Mouse (Mus musculus): ENCODE data around the gene Pdzd2. TPM values are rescaled to one million over a fixed set of nuclear protein-coding genes. Genes with fewer than 3 reads are reported as not detected.

Pdzd2 gene
- polyA plus RNA-seq, 1 experiment from 2014 or later: 4.7 TPM

DNA sequence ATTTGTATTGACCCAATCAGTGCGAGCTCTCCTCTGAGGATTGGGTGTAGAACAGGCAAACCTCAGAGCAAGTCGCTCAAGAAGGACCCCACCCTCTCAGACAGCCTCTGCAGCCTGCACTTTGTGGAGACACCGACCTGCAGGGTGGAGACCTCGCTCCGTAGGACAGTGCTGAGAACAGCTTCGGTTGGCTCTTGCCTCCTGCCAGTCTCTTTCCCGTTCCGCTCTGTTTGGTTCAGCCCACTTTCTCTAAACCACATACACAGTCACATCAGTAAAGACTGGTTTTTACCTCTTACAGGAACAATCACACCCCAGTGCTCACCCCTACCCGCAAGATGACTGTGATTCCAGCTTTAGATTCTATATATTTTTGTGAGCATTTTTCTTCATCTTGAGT, 133.4 kb downstream of the Pdzd2 start:
- H3K27me3 ChIP-seq (ENCODE audit: poor library complexity, severe bottlenecking): no peaks in the 10 kb centered on the region
- H3K27ac ChIP-seq: no peak overlapping the region
- DNase-seq (ENCODE audit: extremely low spot score, low spot score): no peak
- 78% methylated on average over 9 of the region's 9 CpGs for WGBS
- H3K36me3 ChIP-seq (replicated peaks): no peaks in the 10 kb centered on the region
- peaks cover 5% of the 10 kb centered on the region; the same call in 1 of the 2 replicates for H3K9me3 ChIP-seq
- H3K4me1 ChIP-seq: 0 out of 2 replicates have a peak, but pooled peaks cover under 1% of the 10 kb centered on the region
- H3K4me3 ChIP-seq: no peak overlapping the region

DNA sequence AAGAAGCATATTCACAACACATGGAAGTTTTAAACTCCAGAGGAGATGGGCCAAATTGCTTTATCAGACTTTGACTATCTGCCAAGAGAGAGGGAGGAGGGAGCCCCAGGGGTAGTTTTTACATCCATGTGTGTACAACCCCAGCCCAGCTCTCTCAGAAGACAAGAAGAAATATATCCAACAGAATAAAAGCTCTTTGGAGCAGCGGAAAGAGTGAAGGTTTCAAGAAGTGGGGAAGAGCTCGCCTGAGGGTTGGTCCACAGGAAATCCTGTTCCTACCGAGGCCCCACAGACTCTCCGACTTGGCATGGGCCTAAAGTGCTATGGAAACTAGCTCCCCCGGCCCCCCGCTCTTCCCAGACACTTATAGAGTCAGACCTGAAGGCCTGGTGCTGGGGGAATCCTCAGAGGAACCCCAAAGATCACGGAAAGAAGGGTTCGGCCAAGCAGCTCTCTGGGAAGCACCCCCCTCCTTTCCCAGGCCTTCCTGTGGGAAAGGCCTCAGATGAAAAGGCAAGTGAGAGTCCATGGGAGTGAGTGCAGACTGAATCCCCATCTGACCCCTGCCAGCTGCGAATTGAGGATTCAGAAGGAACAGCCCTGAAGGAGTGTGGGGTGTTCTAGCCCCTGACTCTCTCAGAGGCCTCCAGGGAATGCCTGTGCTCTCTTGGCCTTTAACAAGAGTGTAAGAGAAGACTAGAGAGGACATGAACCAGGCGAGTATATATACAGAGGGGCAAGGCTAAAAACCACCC, 134.3 kb downstream of the Pdzd2 start:
- Histone ChIP-seq H3K4me3 (no peak overlapping the region), H3K27ac (no peak overlapping the region), H3K27me3 (ENCODE audit: poor library complexity, severe bottlenecking) (no peaks in the 10 kb centered on the region), H3K4me1 (0 out of 2 replicates have a peak, but pooled peaks cover 5% of the 10 kb centered on the region), H3K36me3 (replicated peaks) (no peaks in the 10 kb centered on the region), H3K9me3 (peaks cover 5% of the 10 kb centered on the region; the same call in 1 of the 2 replicates)
- DNase-seq (ENCODE audit: extremely low spot score, low spot score): no peak
- 84% methylated on average over 10 of the region's 10 CpGs for WGBS

DNA sequence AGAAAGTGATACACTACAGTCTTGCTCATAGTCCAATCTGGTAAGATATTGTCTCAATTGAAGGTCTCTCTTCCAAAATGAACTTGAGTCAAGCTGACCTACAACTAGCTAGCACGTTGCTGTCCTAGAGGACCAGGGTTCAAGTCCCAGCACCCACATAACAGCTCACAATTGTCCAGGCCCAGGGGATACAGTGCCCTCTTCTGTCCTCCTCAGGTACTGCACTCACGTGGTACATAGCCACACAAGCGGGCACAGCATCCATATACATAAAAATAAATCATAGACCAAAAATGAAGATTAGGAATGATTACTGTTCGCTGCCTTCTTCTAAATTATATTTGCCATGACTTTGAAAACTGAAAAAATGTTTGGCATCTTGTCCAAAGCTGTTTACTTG, 136.1 kb downstream of the Pdzd2 start:
- no peak overlapping the region for H3K4me3 ChIP-seq
- DNase-seq (ENCODE audit: extremely low spot score, low spot score): no peak
- WGBS: 95% methylated on average over 4 of the region's 4 CpGs
- H3K36me3 ChIP-seq (replicated peaks): no peaks in the 10 kb centered on the region
- H3K4me1 ChIP-seq: 0 out of 2 replicates have a peak, but pooled peaks cover 5% of the 10 kb centered on the region
- no peaks in the 10 kb centered on the region for H3K27me3 ChIP-seq (ENCODE audit: poor library complexity, severe bottlenecking)
- no peak overlapping the region for H3K27ac ChIP-seq
- H3K9me3 ChIP-seq: peaks cover 5% of the 10 kb centered on the region; the same call in 1 of the 2 replicates

DNA sequence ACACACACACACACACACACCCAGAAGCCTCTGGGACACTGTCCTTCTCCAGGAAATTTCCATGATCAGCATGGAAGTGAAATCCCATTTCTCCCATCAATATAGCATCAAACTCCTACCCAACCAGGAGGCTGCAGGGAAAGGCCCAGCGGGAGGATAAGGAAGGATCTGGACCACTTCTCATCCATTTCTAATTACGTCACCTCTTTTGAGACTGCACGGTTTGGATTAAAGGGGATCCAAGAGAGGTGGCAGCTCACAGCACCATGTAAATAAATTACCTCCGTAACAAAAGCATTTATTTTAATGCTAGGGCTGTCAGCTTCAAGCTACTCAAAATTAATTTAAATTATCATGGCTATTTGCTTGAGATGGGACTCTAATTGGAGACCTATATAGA, 146.6 kb downstream of the Pdzd2 start:
- 70% methylated on average over 4 of the region's 4 CpGs for WGBS

DNA sequence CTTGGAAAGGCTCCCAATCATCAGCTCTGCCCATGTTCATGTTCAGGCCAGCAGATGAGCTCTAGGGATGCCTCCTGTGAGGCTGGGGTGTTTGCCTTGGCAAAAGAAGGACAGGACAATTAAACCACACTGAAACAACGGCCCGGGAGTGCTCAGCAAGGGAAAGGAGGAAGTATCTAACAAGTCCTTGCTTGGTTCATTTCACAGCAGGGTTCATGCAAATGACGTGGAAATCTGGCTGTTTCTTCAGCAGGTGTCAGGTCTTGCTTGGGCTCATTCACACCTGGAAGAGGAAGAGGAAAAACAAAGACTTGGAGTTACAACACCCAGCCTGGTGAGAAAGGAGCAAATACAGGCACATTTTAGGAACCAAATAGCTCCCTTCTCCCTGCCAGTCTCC, 147.1 kb downstream of the Pdzd2 start:
- no peak for DNase-seq (ENCODE audit: extremely low spot score, low spot score)
- H3K4me1 ChIP-seq: no peaks in the 10 kb centered on the region
- H3K4me3 ChIP-seq: no peak overlapping the region
- H3K27ac ChIP-seq: no peak overlapping the region
- H3K36me3 ChIP-seq (replicated peaks): no peaks in the 10 kb centered on the region
- whole genome bisulfite sequencing: 63% methylated on average over 3 of the region's 3 CpGs
- H3K27me3 ChIP-seq (ENCODE audit: poor library complexity, severe bottlenecking): no peaks in the 10 kb centered on the region
- no peaks in the 10 kb centered on the region for H3K9me3 ChIP-seq

More for the DNA sequence above, 146.6 kb downstream of the Pdzd2 start:
- no peaks in the 10 kb centered on the region for H3K4me1 ChIP-seq
- no peaks in the 10 kb centered on the region for H3K9me3 ChIP-seq
- DNase-seq (ENCODE audit: extremely low spot score, low spot score): no peak
- no peaks in the 10 kb centered on the region for H3K36me3 ChIP-seq (replicated peaks)
- H3K27ac ChIP-seq: no peak overlapping the region
- no peaks in the 10 kb centered on the region for H3K27me3 ChIP-seq (ENCODE audit: poor library complexity, severe bottlenecking)
- no peak overlapping the region for H3K4me3 ChIP-seq

DNA sequence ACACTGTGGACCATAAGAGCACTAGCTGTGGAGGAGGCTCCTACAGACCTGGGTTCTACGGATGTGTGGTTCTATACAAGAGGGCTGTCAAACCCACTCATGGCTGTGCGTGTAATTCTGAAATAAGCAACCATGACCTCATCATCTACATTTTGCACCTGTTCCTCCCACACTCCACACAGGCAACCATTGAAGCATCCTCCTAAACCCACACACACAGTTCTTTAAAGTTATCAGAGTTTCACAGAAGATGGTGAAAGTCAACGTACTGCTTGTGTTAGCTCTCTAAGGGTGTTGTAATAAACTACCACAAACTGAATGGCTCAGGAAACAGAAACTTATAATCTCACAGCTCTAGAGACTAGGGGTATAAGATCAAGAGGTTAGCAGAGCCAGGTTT, 151.1 kb downstream of the Pdzd2 start:
- no peak for DNase-seq (ENCODE audit: extremely low spot score, low spot score)
- no peaks in the 10 kb centered on the region for H3K9me3 ChIP-seq
- 92% methylated on average over 3 of the region's 3 CpGs for whole genome bisulfite sequencing

DNA sequence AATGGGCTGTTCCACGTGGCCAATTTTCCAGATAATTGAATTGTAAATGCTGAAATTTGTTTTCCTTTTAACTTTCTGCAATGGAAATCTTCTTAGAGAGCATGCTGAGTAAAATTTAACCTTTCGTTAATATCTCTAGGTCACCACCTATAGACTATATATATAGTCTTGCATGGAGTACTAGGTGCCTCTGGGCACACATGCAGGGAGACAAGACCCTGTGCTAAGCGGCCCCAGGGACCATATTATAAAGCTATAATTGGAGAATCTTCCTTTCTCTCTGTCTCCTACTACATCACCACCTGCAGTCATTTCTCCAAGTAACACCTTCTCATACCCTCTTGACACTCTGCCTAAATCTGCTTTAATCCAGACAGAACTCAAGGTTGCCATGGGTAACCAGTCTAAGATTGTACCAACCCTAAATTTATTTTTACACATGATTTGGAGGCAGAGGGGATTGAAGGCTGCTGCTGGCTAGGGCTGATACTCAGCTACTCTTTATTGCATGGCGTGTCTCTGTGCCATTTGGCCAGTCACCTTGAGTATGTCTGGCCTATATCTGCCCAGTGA, 152.8 kb downstream of the Pdzd2 start:
- Histone ChIP-seq H3K4me1 (peaks cover 2% of the 10 kb centered on the region; the same call in 1 of the 2 replicates), H3K27ac (no peak overlapping the region), H3K4me3 (no peak overlapping the region), H3K9me3 (no peaks in the 10 kb centered on the region), H3K36me3 (replicated peaks) (no peaks in the 10 kb centered on the region), H3K27me3 (ENCODE audit: poor library complexity, severe bottlenecking) (no peaks in the 10 kb centered on the region)
- 81% methylated on average over 4 of the region's 4 CpGs for WGBS
- DNase-seq (ENCODE audit: extremely low spot score, low spot score): no peak

More for the DNA sequence above, 151.1 kb downstream of the Pdzd2 start:
- H3K4me3 ChIP-seq: no peak overlapping the region
- H3K36me3 ChIP-seq (replicated peaks): no peaks in the 10 kb centered on the region
- no peaks in the 10 kb centered on the region for H3K27me3 ChIP-seq (ENCODE audit: poor library complexity, severe bottlenecking)
- no peaks in the 10 kb centered on the region; the same call in 1 of the 2 replicates for H3K4me1 ChIP-seq
- no peak overlapping the region for H3K27ac ChIP-seq

DNA sequence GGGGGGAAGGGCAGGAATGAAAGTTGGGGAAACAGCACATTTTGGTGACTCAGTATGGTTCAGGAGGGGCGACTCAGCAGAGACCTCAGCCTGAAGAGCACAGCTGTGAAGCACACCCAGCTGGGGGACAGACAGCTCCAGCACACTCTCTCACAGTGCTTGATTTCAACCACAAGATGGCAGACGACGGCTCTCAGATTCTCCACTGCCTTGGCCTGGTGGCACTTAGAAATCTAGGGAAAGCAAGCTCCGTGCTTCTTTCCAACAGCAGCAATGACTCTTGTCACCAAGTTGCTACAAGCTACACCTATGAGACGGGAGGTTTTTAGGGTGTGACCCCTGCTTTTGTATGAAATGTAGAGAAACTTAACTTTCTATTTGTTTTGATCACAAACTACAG, 153.6 kb downstream of the Pdzd2 start:
- no peak overlapping the region for H3K27ac ChIP-seq
- DNase-seq (ENCODE audit: extremely low spot score, low spot score): peak; percentile 70
- H3K36me3 ChIP-seq (replicated peaks): no peaks in the 10 kb centered on the region
- WGBS: 10% methylated on average over 5 of the region's 5 CpGs
- H3K27me3 ChIP-seq (ENCODE audit: poor library complexity, severe bottlenecking): no peaks in the 10 kb centered on the region
- H3K4me1 ChIP-seq: peaks cover 2% of the 10 kb centered on the region; the same call in 1 of the 2 replicates
- no peak overlapping the region for H3K4me3 ChIP-seq
- H3K9me3 ChIP-seq: no peaks in the 10 kb centered on the region

DNA sequence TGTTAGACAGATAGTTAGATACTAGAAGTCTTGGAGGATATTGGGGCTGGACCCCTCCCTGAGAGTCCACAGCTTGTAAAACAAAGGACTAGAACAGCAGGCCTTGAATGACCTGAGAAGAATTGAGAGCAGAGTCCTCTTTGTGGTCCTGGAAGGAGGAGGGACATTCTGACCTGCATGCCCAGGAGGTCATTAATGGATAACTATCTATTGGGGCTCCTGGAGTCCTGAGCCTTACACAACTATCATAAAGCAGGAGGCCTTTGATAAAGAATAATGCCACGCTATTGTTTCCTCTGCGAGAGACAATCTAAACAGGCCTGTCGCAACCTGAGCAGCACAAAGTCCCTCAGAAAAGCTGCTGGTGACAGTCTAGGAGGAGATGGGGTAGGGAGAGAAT, 156.7 kb downstream of the Pdzd2 start:
- peaks cover 2% of the 10 kb centered on the region; the same call in 1 of the 2 replicates for H3K4me1 ChIP-seq
- H3K27ac ChIP-seq: no peak overlapping the region
- H3K9me3 ChIP-seq: no peaks in the 10 kb centered on the region
- H3K27me3 ChIP-seq (ENCODE audit: poor library complexity, severe bottlenecking): no peaks in the 10 kb centered on the region
- DNase-seq (ENCODE audit: extremely low spot score, low spot score): no peak
- no peak overlapping the region for H3K4me3 ChIP-seq
- H3K36me3 ChIP-seq (replicated peaks): no peaks in the 10 kb centered on the region
- WGBS: 80% methylated on average over 3 of the region's 3 CpGs

DNA sequence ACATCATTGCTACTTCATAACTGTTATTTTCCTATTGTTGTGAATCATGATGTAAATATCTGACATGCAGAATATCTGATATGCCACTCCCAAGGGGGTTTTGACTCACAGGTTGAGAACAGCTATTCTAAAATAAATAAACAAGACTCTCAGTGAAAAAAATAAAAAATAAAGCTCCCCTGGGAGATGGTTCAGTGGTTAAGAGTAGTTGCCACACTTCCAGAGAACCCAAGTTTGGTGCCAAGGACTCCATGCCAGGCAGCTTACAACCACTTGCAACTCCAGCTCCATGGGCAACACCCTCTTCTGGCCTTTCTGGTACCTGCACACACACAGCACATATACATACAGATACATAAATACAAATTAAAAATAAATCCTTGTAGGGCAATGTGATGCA, 157.3 kb downstream of the Pdzd2 start:
- Histone ChIP-seq H3K9me3 (no peaks in the 10 kb centered on the region), H3K4me3 (no peak overlapping the region), H3K27ac (no peak overlapping the region), H3K36me3 (replicated peaks) (no peaks in the 10 kb centered on the region), H3K27me3 (ENCODE audit: poor library complexity, severe bottlenecking) (no peaks in the 10 kb centered on the region), H3K4me1 (peaks cover 4% of the 10 kb centered on the region)
- DNase-seq (ENCODE audit: extremely low spot score, low spot score): no peak

DNA sequence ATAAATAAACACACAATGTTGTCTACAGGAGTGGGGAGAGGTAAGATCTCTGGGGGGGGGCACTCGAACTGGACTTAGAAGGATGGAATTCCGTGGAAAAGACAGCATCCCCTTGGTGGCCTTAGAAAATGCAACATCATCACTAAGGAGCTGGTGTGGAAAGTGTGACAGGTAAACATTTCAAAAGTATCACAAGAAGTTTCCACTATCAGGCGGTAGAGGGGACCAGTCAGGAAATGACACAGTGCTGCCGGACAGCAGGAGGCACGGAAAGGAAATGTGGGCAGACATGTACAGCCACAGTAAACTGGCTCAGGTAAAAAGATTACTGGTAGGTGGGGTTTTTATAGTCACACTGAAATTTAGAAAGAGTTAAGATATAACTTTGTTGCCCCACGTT, 160.5 kb downstream of the Pdzd2 start:
- Histone ChIP-seq H3K4me3 (no peak overlapping the region), H3K27me3 (ENCODE audit: poor library complexity, severe bottlenecking) (no peaks in the 10 kb centered on the region), H3K36me3 (replicated peaks) (no peaks in the 10 kb centered on the region), H3K4me1 (peaks cover 18% of the 10 kb centered on the region), H3K27ac (no peak overlapping the region), H3K9me3 (no peaks in the 10 kb centered on the region)
- no peak for DNase-seq (ENCODE audit: extremely low spot score, low spot score)
- WGBS: 93% methylated on average over 6 of the region's 6 CpGs

DNA sequence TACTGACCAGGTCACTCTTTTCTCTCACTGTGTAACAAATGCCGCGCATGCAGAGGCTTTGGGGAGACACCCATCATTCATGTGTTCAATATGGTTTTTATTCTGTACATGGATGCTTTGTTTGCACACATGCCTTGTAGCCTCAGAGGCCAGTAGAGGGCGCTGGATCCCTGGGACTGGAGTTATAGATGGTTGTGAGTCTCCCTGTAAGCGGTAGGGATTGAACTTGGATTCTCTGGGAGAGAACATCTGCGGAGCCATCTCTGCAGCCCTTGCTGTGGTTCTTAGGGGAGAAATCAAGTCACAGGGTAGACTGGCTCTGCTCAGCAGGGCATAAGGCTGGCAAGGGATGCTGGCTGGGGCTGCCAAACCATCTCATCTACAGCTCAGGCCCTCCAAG, 161.4 kb downstream of the Pdzd2 start:
- H3K4me1 ChIP-seq: peaks cover 18% of the 10 kb centered on the region
- WGBS: 44% methylated on average over 5 of the region's 5 CpGs
- no peak overlapping the region for H3K27ac ChIP-seq
- no peaks in the 10 kb centered on the region for H3K27me3 ChIP-seq (ENCODE audit: poor library complexity, severe bottlenecking)
- DNase-seq (ENCODE audit: extremely low spot score, low spot score): peak; percentile 62
- no peaks in the 10 kb centered on the region for H3K36me3 ChIP-seq (replicated peaks)
- no peaks in the 10 kb centered on the region for H3K9me3 ChIP-seq
- H3K4me3 ChIP-seq: no peak overlapping the region

DNA sequence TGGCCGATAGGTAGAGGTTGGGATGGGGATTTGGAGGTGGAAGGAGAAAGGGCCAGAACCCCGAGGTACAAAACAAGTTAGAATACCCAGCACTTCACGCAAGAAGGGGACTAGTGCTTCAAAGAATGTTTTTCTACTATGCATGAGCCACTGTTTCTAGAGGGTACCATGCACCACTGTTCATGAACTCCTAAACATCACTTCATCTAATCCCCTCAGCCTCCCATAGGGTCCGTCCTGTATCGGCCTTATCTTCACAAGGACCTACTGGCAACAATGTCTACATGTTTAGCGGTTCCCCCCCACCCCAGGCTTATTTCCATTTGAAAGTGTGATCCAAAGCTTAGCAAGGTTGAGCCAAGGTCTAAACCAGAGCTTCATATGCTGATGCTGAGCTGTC, 162.0 kb downstream of the Pdzd2 start:
- 72% methylated on average over 6 of the region's 6 CpGs for WGBS
- H3K36me3 ChIP-seq (replicated peaks): no peaks in the 10 kb centered on the region

More for the DNA sequence above, 162.0 kb downstream of the Pdzd2 start:
- Histone ChIP-seq H3K27ac (peak overlapping the region; percentile 69; the same call in 1 of the 2 replicates), H3K9me3 (no peaks in the 10 kb centered on the region), H3K27me3 (ENCODE audit: poor library complexity, severe bottlenecking) (no peaks in the 10 kb centered on the region), H3K4me1 (peaks cover 16% of the 10 kb centered on the region), H3K4me3 (no peak overlapping the region)
- DNase-seq (ENCODE audit: extremely low spot score, low spot score): no peak

All from forebrain, embryonic 10.5 days (tissue).